Mouse (Mus musculus): ENCODE results near the gene Ush1g.

DNA sequence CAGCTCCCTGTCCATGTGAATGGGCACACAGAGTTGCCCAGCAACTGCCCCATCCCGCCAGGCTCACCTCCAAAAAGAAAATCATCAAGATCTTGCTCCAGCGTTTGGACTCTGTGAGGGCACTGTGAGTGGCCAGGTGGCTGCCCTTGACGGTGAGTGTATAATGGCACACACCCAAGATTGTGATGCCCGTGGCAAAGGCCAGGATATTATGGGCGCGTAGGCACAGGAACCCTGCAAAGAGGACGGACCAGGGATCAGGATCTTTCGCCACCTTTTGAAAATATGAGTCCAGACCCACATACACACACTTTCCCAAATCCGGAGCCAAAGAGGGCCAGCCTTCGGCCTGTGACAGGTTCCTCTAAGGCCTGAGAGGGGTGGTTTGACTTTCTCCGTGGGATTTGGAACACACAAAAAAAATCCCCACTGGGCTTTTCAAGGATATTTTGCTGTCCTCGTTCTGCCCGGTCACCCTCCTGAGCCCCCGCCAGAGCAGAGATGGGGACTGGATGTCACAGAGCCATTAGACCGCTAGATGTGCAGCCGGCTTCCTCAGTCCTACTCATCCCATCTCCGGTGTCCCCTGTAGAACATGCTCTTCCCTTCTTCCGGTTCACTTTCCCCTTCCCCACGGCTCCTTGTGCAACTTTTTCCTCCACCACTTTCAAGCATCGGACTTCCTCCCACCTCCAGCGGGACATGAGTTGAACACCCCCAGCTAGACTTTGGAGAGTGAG, 25.2 kb downstream of the Ush1g start:
- TF ChIP-seq GATA1 (IDR thresholded peaks at IDR 0.05; ENCODE audit: borderline replicate concordance, low read length) (no peak), CTCF (IDR thresholded peaks at IDR 0.05; ENCODE audit: low read depth, low read length) (no peak), GATA2 (IDR thresholded peaks at IDR 0.05; ENCODE audit: borderline replicate concordance, low read depth, low read length) (no peak), TAL1 (conservative IDR thresholded peaks at IDR 0.05; ENCODE audit: low read depth, low read length) (no peak)
